ENCODE assay signal across 8 mouse cellular contexts in the genomic region with DNA sequence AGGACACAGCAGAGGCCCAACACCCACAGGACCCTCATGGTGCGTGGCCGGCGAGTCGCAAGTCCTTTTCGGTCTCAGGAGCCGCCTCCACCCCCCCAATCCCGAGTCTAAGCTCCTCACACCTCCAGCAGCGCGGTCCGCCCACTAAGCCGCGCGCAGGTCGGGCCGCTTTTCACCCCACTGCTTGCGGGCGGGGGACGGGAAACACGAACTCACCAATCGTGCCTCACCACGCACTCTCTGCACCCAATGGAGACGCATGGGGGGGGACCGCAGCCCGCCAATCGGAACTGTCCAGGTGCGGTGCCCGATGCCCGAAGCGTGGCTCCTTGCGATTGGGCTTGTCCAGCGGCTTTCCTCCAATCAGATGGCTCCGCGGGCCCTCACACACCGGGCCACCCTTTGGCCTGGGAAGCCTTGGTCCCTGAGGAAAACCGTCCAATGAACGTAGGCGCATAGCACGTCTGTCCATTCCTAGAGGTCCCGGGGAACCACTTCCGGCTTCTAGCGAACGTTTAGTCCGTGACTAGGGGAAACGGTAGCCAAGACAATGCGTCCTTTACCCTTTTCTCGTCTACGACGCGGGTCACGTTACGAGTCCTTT. TPM values are rescaled to one million over a fixed set of nuclear protein-coding genes. Genes with fewer than 3 reads are reported as not detected.
DNase-seq lines count a peak whose midpoint lies in the region; ATAC-seq lines count a peak whose summit lies in the region.

A gene (minus strand): TSS at position 192 of the 604 bp plus-strand sequence.
A gene (plus strand): TSS at position 494 of the 604 bp plus-strand sequence.

- intact Hi-C loops in gastrocnemius, postnatal 14 days (cut with DNase I; ENCODE audit: low total_unique reads) = no loop called here
- intact Hi-C loops in left cerebral cortex, postnatal 10 days (cut with DNase I) = no loop called here

- DNase-seq in adrenal gland, adult (ENCODE audit: inconsistent age in 2 of 2, low spot score in 1 of 2) = peak; percentile 100
- DNase-seq in embryo, embryonic 10.5 days (ENCODE audit: low spot score) = peak; percentile 99
- peak; percentile 99 for DNase-seq in gastrocnemius, postnatal 14 days
- peak; percentile 100 for DNase-seq in left cerebral cortex, postnatal 10 days (ENCODE audit: extremely low spot score in 1 of 2, low spot score in 2 of 2)
- peak; percentile 100 for DNase-seq in right cerebral cortex, postnatal 25 days
- DNase-seq in urinary bladder, postnatal 4 days (ENCODE audit: low spot score in 2 of 2) = peak; percentile 97 to 99

- peak; percentile 81 for ATAC-seq in inflammation-experienced regulatory T-cells, adult 6 months
- ATAC-seq in megakaryocyte-erythroid progenitor cell, adult 5-6 weeks (replicated peaks; ENCODE audit: low FRiP score, low TSS enrichment, poor library complexity, severe bottlenecking) = peak; percentile 90

RNA-seq across cellular contexts. Expression of the first gene that starts in this region (rescaled TPM):
- 100 to 1,000 TPM; 118 to 140 TPM for total RNA-seq in gastrocnemius, postnatal 14 days (2021)
- 100 to 1,000 TPM; 171 to 400 (median 186) TPM for polyA plus RNA-seq in inflammation-experienced regulatory T-cells, adult 6 months (2017; shearing (Covaris generic))
- 100 to 1,000 TPM; 245 to 249 TPM for total RNA-seq in left cerebral cortex, postnatal 10 days (2021)
- 208 and 247 TPM in 2 replicates for total RNA-seq in megakaryocyte-erythroid progenitor cell, adult 5-6 weeks (2014; fragmentation: Nextera tagmentation)
- 568 and 595 TPM in 2 replicates for total RNA-seq in megakaryocyte-erythroid progenitor cell, adult 5-6 weeks (2017)

RNA-seq across cellular contexts. Expression of the second gene that starts in this region (rescaled TPM):
- total RNA-seq in gastrocnemius, postnatal 14 days (2021) = 1 to 10 TPM; 1.6 to 1.7 TPM
- 1 to 10 TPM in 1 of 3 experiments, under 1 TPM in 2; 0.39 to 1.7 (median 0.59) TPM for polyA plus RNA-seq in inflammation-experienced regulatory T-cells, adult 6 months (2017; shearing (Covaris generic))
- 1 to 10 TPM; 1.6 to 1.7 TPM for total RNA-seq in left cerebral cortex, postnatal 10 days (2021)
- total RNA-seq in megakaryocyte-erythroid progenitor cell, adult 5-6 weeks (2014; fragmentation: Nextera tagmentation) = 2.3 and 3.3 TPM in 2 replicates
- 0.42 and 1.8 TPM in 2 replicates for total RNA-seq in megakaryocyte-erythroid progenitor cell, adult 5-6 weeks (2017)

Comparison
In these comparisons a context has a peak if more than half of its experiments do, and no peak if none do; other contexts are left out.
1. Peak in every context shown above with its lines: DNase-seq and ATAC-seq.